Mouse (Mus musculus) CH12.LX (cell line): Measurements from ENCODE around the gene Phf14. TPM values are rescaled to one million over a fixed set of nuclear protein-coding genes. Genes with fewer than 3 reads are reported as not detected.

Source experiments
- DNase-seq: peaks from one replicate; pipeline ENCODE4 v3.0.0-alpha.2; 2013; ENCODE audit errors: extremely low read depth
- H3K27ac ChIP-seq: 2 replicates; pipeline ENCODE4 v1.5.1; 2012; ENCODE audit warnings: low read depth, mild to moderate bottlenecking, control low read depth, moderate library complexity; ENCODE audit not compliant: insufficient read depth
- H3K27me3 ChIP-seq: replicated peaks from 2 replicates; pipeline ENCODE3; 2012; ENCODE audit warnings: inconsistent platforms
- H3K36me3 ChIP-seq, 2 experiments: replicated peaks in 1 of 2; 2 replicates each; pipeline versions ENCODE3 to v1.6.1; 2012; ENCODE audit warnings: inconsistent platforms in 1 of 2, low read length in 1 of 2, mild to moderate bottlenecking in 1 of 2, mixed read lengths in 1 of 2, moderate library complexity in 1 of 2; ENCODE audit not compliant: control insufficient read depth in 1 of 2, insufficient read depth in 1 of 2
- H3K4me1 ChIP-seq, 2 experiments: 2 replicates each; pipeline ENCODE4 v1.6.1; 2012; ENCODE audit warnings: inconsistent platforms in 1 of 2, moderate library complexity in 1 of 2; ENCODE audit not compliant: insufficient read depth in 2 of 2, control insufficient read depth in 1 of 2
- H3K4me2 ChIP-seq: 2 replicates; pipeline ENCODE4 v1.6.1; 2012; ENCODE audit warnings: low read depth, mild to moderate bottlenecking, control low read depth; ENCODE audit not compliant: poor library complexity, insufficient read depth, severe bottlenecking
- H3K4me3 ChIP-seq, 3 experiments: fragments of 150-350 bp in 1 of 3; sonication (generic) in 1 of 3; replicated peaks in 1 of 3; 2 replicates each; pipeline versions ENCODE3 to v1.5.1; 2011 to 2012; ENCODE audit warnings: low read depth in 2 of 3, low read length in 2 of 3, mild to moderate bottlenecking in 2 of 3, moderate library complexity in 2 of 3, control low read depth in 1 of 3, improper control_type of control experiment in 1 of 3, inconsistent platforms in 1 of 3, mixed read lengths in 1 of 3; ENCODE audit not compliant: poor library complexity in 1 of 3
- H3K79me2 ChIP-seq: replicated peaks from 2 replicates; pipeline ENCODE4 v1.6.1; 2012; ENCODE audit warnings: mild to moderate bottlenecking, moderate library complexity; ENCODE audit not compliant: control insufficient read depth, poor library complexity, insufficient read depth, severe bottlenecking; ENCODE audit errors: extremely low read depth
- H3K9ac ChIP-seq: 2 replicates; pipeline ENCODE4 v1.6.1; 2012; ENCODE audit warnings: low read depth, mild to moderate bottlenecking, control low read depth, moderate library complexity; ENCODE audit not compliant: insufficient read depth
- H3K9me3 ChIP-seq: replicated peaks from 2 replicates; pipeline ENCODE3; 2012; ENCODE audit warnings: low read length, inconsistent platforms, mixed read lengths
- CHD1 ChIP-seq: IDR thresholded peaks from 2 replicates; pipeline ENCODE4 v1.6.1; 2012; ENCODE audit warnings: low read depth, low read length, improper control_type of control experiment, inconsistent platforms
- E2F4 ChIP-seq: IDR thresholded peaks from 2 replicates; pipeline ENCODE4 v1.6.1; 2011; ENCODE audit warnings: low read depth, low read length, improper control_type of control experiment; ENCODE audit not compliant: insufficient replicate concordance
- GABPA ChIP-seq: IDR thresholded peaks from 2 replicates; pipeline ENCODE4 v1.6.1; 2012; ENCODE audit warnings: low read depth, low read length, improper control_type of control experiment, inconsistent platforms; ENCODE audit not compliant: insufficient replicate concordance
- IRF4 ChIP-seq: IDR thresholded peaks from 2 replicates; pipeline ENCODE4 v1.6.1; 2014; ENCODE audit warnings: low read depth, mild to moderate bottlenecking, inconsistent platforms, low read length, improper control_type of control experiment
- JUND ChIP-seq: conservative IDR thresholded peaks from 2 replicates; pipeline ENCODE4 v1.6.1; 2011; ENCODE audit warnings: low read depth, low read length, improper control_type of control experiment
- MAX ChIP-seq: IDR thresholded peaks from 2 replicates; pipeline ENCODE4 v1.6.1; 2011; ENCODE audit warnings: low read length, improper control_type of control experiment
- MAZ ChIP-seq: IDR thresholded peaks from 2 replicates; pipeline ENCODE4 v1.6.1; 2012; ENCODE audit warnings: low read depth, mild to moderate bottlenecking, inconsistent platforms, low read length, improper control_type of control experiment, moderate library complexity
- MEF2A ChIP-seq: IDR thresholded peaks from 2 replicates; pipeline ENCODE4 v1.6.1; 2014; ENCODE audit warnings: low read depth, mild to moderate bottlenecking, inconsistent platforms, low read length, improper control_type of control experiment, borderline replicate concordance
- MYC ChIP-seq: IDR thresholded peaks from 2 replicates; pipeline ENCODE4 v1.6.1; 2011; ENCODE audit warnings: low read depth, mild to moderate bottlenecking, improper control_type of control experiment, low read length
- NELFE ChIP-seq: IDR thresholded peaks from 2 replicates; pipeline ENCODE4 v1.6.1; 2011; ENCODE audit warnings: low read depth, low read length, improper control_type of control experiment
- PAX5 ChIP-seq: IDR thresholded peaks from 2 replicates; pipeline ENCODE4 v1.6.1; 2012; ENCODE audit warnings: low read length, inconsistent platforms, mixed read lengths
- POLR2AphosphoS2 ChIP-seq: IDR thresholded peaks from 2 replicates; pipeline ENCODE4 v1.6.1; 2011; ENCODE audit warnings: low read depth, low read length, improper control_type of control experiment
- SMC3 ChIP-seq: IDR thresholded peaks from 2 replicates; pipeline ENCODE4 v1.6.1; 2011; ENCODE audit warnings: low read depth, low read length, improper control_type of control experiment
- TBP ChIP-seq: conservative IDR thresholded peaks from 2 replicates; pipeline ENCODE4 v1.6.1; 2011; ENCODE audit warnings: low read depth, low read length, improper control_type of control experiment
- TCF12 ChIP-seq: IDR thresholded peaks from 2 replicates; pipeline ENCODE4 v1.6.1; 2014; ENCODE audit warnings: low read depth, mild to moderate bottlenecking, inconsistent platforms, low read length, improper control_type of control experiment
- ZC3H11A ChIP-seq: IDR thresholded peaks from 2 replicates; pipeline ENCODE4 v1.6.1; 2012; ENCODE audit warnings: low read depth, mild to moderate bottlenecking, inconsistent platforms, low read length, improper control_type of control experiment
- dilution Hi-C: fragments of 300-500 bp; cut with MboI; formaldehyde crosslinking; loops from 2 replicates; pipeline ENCODE4 v1.14.3; 2020; ENCODE audit warnings: low sequenced_read_pairs; ENCODE audit not compliant: extremely low pct_unique_long_range_greater_than_20kb, extremely low pct_ligation_motif_present
- in situ Hi-C: fragments of 300-500 bp; cut with MboI; formaldehyde crosslinking; loops from 3 replicates; pipeline ENCODE4 v1.14.3; 2019; ENCODE audit warnings: low sequenced_read_pairs, low pct_ligation_motif_present, low pct_unique_long_range_greater_than_20kb, mixed read lengths
- polyA plus RNA-seq: library from polyadenylated mRNA; unstranded; fragments of >175 nt; gene quantifications from 2 replicates; pipeline ENCODE4 v1.2.1, GENCODE M21; 2012; ENCODE audit warnings: low read depth; ENCODE audit not compliant: insufficient read length
- total RNA-seq, 2 experiments: library from RNA; depleted of rRNA; stranded (reverse); fragments of 300-350 nt in 1 of 2; fragments of >200 nt in 1 of 2; gene quantifications; 2 replicates each; pipeline ENCODE4 v1.2.3; 2012 to 2014

The Phf14 gene
- total and polyA plus RNA-seq, 3 experiments = 24.7 to 41.2 (median 26.0) TPM

DNA sequence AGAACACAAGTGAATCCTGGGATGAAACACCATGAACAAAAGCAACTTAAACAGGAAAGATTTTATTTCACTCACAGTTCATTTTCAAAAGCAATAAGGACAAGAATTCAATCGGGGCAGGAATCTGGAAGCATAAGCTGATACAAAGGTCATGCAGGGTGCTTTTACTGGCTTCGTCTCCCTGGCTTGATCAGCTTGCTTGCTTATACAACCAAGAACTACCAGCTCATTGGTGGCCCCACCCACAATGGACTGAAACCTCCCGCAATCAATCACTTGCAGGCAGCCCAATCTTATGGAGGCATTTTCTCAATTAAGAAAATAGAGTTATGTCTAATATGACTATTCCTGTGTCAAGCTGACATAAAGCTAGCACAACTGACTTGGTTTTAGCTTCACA, 112.5 kb downstream of the Phf14 start:
- Histone ChIP-seq H3K36me3 (peaks cover 2 to 30% of the 10 kb centered on the region in 2 experiments), H3K79me2 (no peaks in the 10 kb centered on the region), H3K4me2 (no peak overlapping the region), H3K9me3 (no peaks in the 10 kb centered on the region), H3K27me3 (no peaks in the 10 kb centered on the region), H3K27ac (no peak overlapping the region), H3K4me3 (no peak overlapping the region), H3K4me1 (peaks cover 0 to 1% of the 10 kb centered on the region in 2 experiments; a peak in 1 of 4 replicates), H3K9ac (no peak overlapping the region)
- no peak for DNase-seq
- dilution Hi-C loops = no loop called here
- in situ Hi-C loops = no loop called here
- TF ChIP-seq PAX5 = no peak

DNA sequence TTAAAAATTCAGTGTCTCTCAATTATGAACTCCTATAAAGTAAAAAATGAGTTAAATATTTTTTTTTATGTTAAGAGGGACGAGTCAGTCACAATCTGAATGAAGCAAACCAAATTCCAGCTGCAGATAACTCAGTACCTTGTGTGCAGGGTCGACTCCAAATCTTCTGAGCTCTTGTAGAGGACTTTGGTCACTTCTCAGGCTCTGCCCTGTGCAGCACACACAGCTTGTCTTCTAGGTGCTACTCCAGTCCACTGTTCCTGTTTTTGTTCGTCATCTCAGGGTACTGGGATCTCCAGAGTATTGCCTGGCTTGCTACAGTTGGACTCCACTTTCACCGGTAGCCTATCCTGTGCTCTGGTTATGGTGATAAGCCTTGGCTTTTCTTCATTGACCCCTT, 113.1 kb downstream of the Phf14 start:
- H3K27ac ChIP-seq = no peak overlapping the region
- TF ChIP-seq MYC = no peak
- TF ChIP-seq ZC3H11A = no peak
- TF ChIP-seq CHD1 = no peak
- TF ChIP-seq TBP = no peak
- no peak for TF ChIP-seq MAZ
- no peak for TF ChIP-seq MAX
- TF ChIP-seq IRF4 = no peak
- no peak for TF ChIP-seq GABPA
- TF ChIP-seq SMC3 = no peak
- no peak for TF ChIP-seq NELFE
- no peak for TF ChIP-seq POLR2AphosphoS2
- TF ChIP-seq MEF2A = no peak
- TF ChIP-seq TCF12 = no peak
- TF ChIP-seq E2F4 = no peak
- TF ChIP-seq JUND = no peak
- TF ChIP-seq, all 38 proteins: peak for 0
- Histone ChIP-seq H3K4me2 (no peak overlapping the region), H3K36me3 (peaks cover 2 to 30% of the 10 kb centered on the region in 2 experiments), H3K79me2 (no peaks in the 10 kb centered on the region), H3K4me1 (no peaks in the 10 kb centered on the region), H3K27me3 (no peaks in the 10 kb centered on the region), H3K9ac (no peak overlapping the region), H3K4me3 (no peak overlapping the region), H3K9me3 (no peaks in the 10 kb centered on the region)
- dilution Hi-C loops (no loop called here), in situ Hi-C loops (no loop called here)
- DNase-seq = no peak
